In genomic region chr4:134392595-134392994, GRCm38 (mm10) we compare ENCODE assay signal across 11 mouse cellular contexts. TPM values are rescaled to one million over a fixed set of nuclear protein-coding genes. Genes with fewer than 3 reads are reported as not detected.
DNase-seq lines count a peak whose midpoint lies in the region; ATAC-seq lines count a peak whose summit lies in the region.
"Had no signal": no experiment of that assay in that cellular context is flagged by ENCODE, and none has a peak within 500 bp of the region (broad histone marks: within the 10 kb centered on the region; RNA-seq: fewer than 3 reads in every experiment).

No protein-coding gene starts in this region.

- ATAC-seq in forebrain, embryonic 16.5 days: no peak
- ATAC-seq in midbrain, embryonic 12.5 days (ENCODE audit: low FRiP score, low read depth): no peak
- ATAC-seq in midbrain, embryonic 11.5 days (ENCODE audit: low FRiP score): no peak
- no peak for ATAC-seq in embryonic facial prominence, embryonic 14.5 days (ENCODE audit: low read depth)
- no peak for ATAC-seq in midbrain, embryonic 14.5 days (ENCODE audit: low FRiP score, low TSS enrichment)

- H3K4me3 ChIP-seq in forebrain, embryonic 10.5 days: no peak overlapping the region
- no peak overlapping the region for H3K4me3 ChIP-seq in forebrain, embryonic 16.5 days (replicated peaks; ENCODE audit: low read length)
- H3K4me3 ChIP-seq in midbrain, embryonic 12.5 days: no peak overlapping the region
- no peak overlapping the region for H3K4me3 ChIP-seq in midbrain, embryonic 11.5 days (ENCODE audit: low read depth, low read length)
- H3K4me3 ChIP-seq in embryonic facial prominence, embryonic 14.5 days (ENCODE audit: low read depth, low read length): no peak overlapping the region
- no peak overlapping the region for H3K4me3 ChIP-seq in midbrain, embryonic 14.5 days (replicated peaks; ENCODE audit: low read depth, low read length)
- H3K4me3 ChIP-seq: embryonic facial prominence, embryonic 13.5 days had no signal

- H3K4me1 ChIP-seq in forebrain, embryonic 10.5 days: peaks cover 29% of the 10 kb centered on the region
- H3K4me1 ChIP-seq in forebrain, embryonic 16.5 days (replicated peaks; ENCODE audit: control insufficient read depth, insufficient read depth, low read length): peaks cover 15% of the 10 kb centered on the region
- H3K4me1 ChIP-seq in midbrain, embryonic 12.5 days: peaks cover 15% of the 10 kb centered on the region
- H3K4me1 ChIP-seq in midbrain, embryonic 11.5 days (ENCODE audit: control insufficient read depth, insufficient read depth, low read length): peaks cover 6% of the 10 kb centered on the region
- 0 out of 2 replicates have a peak, but pooled peaks cover 5% of the 10 kb centered on the region for H3K4me1 ChIP-seq in embryonic facial prominence, embryonic 14.5 days (ENCODE audit: control insufficient read depth, insufficient read depth, low read length)
- H3K4me1 ChIP-seq in midbrain, embryonic 14.5 days (ENCODE audit: control insufficient read depth, insufficient read depth, low read length): peaks cover 11% of the 10 kb centered on the region

- H3K9ac ChIP-seq in forebrain, embryonic 16.5 days (replicated peaks; ENCODE audit: low read depth, low read length): no peak overlapping the region
- no peak overlapping the region for H3K9ac ChIP-seq in midbrain, embryonic 12.5 days (replicated peaks)
- H3K9ac ChIP-seq in midbrain, embryonic 11.5 days (ENCODE audit: low read length): no peak overlapping the region
- no peak overlapping the region for H3K9ac ChIP-seq in embryonic facial prominence, embryonic 14.5 days (ENCODE audit: low read depth, low read length)
- H3K9ac ChIP-seq in midbrain, embryonic 14.5 days (replicated peaks; ENCODE audit: low read length): no peak overlapping the region
- H3K9ac ChIP-seq: embryonic facial prominence, embryonic 13.5 days; liver, embryonic 14.5 days had no signal

- DNase-seq in forebrain, embryonic 10.5 days (ENCODE audit: extremely low spot score, low spot score): peak; percentile 24
- no peak for DNase-seq in midbrain, embryonic 11.5 days (ENCODE audit: low spot score, missing footprints)
- peak; percentile 85 for DNase-seq in embryonic facial prominence, embryonic 14.5 days (ENCODE audit: low spot score)
- peak; percentile 76 for DNase-seq in midbrain, embryonic 14.5 days
- DNase-seq in adrenal gland, adult 2 months: no peak
- no peak for DNase-seq in urinary bladder, adult 18-20 months (ENCODE audit: low spot score in 2 of 2)

- H3K27ac ChIP-seq in forebrain, embryonic 10.5 days: peak overlapping the region; percentile 70
- no peak overlapping the region for H3K27ac ChIP-seq in forebrain, embryonic 16.5 days (ENCODE audit: low read length)
- H3K27ac ChIP-seq in midbrain, embryonic 12.5 days (replicated peaks): no peak overlapping the region
- H3K27ac ChIP-seq in midbrain, embryonic 11.5 days (ENCODE audit: low read depth, low read length): no peak overlapping the region
- no peak overlapping the region for H3K27ac ChIP-seq in embryonic facial prominence, embryonic 14.5 days (replicated peaks; ENCODE audit: low read depth, low read length)
- H3K27ac ChIP-seq in midbrain, embryonic 14.5 days (replicated peaks; ENCODE audit: low read depth, low read length): no peak overlapping the region
- H3K27ac ChIP-seq: embryonic facial prominence, embryonic 13.5 days; liver, embryonic 14.5 days had no signal

- 21% methylated on average over 8 of the region's 8 CpGs for WGBS in forebrain, embryonic 10.5 days
- WGBS in forebrain, embryonic 16.5 days: 11% methylated on average over 8 of the region's 8 CpGs
- WGBS in midbrain, embryonic 12.5 days: 14% methylated on average over 8 of the region's 8 CpGs
- 22% methylated on average over 8 of the region's 8 CpGs for WGBS in midbrain, embryonic 11.5 days
- WGBS in embryonic facial prominence, embryonic 14.5 days: 20% methylated on average over 7 of the region's 8 CpGs
- 13% methylated on average over 8 of the region's 8 CpGs for WGBS in midbrain, embryonic 14.5 days

- no peaks in the 10 kb centered on the region for H3K36me3 ChIP-seq in forebrain, embryonic 10.5 days (replicated peaks)
- H3K36me3 ChIP-seq in forebrain, embryonic 16.5 days (ENCODE audit: control insufficient read depth, insufficient read depth): no peaks in the 10 kb centered on the region
- H3K36me3 ChIP-seq in midbrain, embryonic 12.5 days: no peaks in the 10 kb centered on the region
- no peaks in the 10 kb centered on the region for H3K36me3 ChIP-seq in midbrain, embryonic 11.5 days (ENCODE audit: control insufficient read depth, insufficient read depth, low read length)
- H3K36me3 ChIP-seq in embryonic facial prominence, embryonic 14.5 days (ENCODE audit: control insufficient read depth, insufficient read depth, low read length): no peaks in the 10 kb centered on the region
- H3K36me3 ChIP-seq in midbrain, embryonic 14.5 days (ENCODE audit: control insufficient read depth, insufficient read depth, low read length): no peaks in the 10 kb centered on the region
- H3K36me3 ChIP-seq: embryonic facial prominence, embryonic 13.5 days had no signal

- H3K4me2 ChIP-seq in forebrain, embryonic 16.5 days (ENCODE audit: low read length): no peak overlapping the region
- 0 out of 2 replicates have a peak overlapping the region, but pooled peaks have one; percentile 0 for H3K4me2 ChIP-seq in midbrain, embryonic 12.5 days (replicated peaks)
- no peak overlapping the region for H3K4me2 ChIP-seq in midbrain, embryonic 11.5 days
- H3K4me2 ChIP-seq in embryonic facial prominence, embryonic 14.5 days (ENCODE audit: low read depth, low read length): peak overlapping the region; percentile 11; the same call in 1 of the 2 replicates
- H3K4me2 ChIP-seq in midbrain, embryonic 14.5 days (ENCODE audit: low read length): no peak overlapping the region
- H3K4me2 ChIP-seq: embryonic facial prominence, embryonic 13.5 days had no signal

- H3K27me3 ChIP-seq in forebrain, embryonic 10.5 days (ENCODE audit: poor library complexity, severe bottlenecking): no peaks in the 10 kb centered on the region
- no peaks in the 10 kb centered on the region for H3K27me3 ChIP-seq in forebrain, embryonic 16.5 days (replicated peaks; ENCODE audit: control insufficient read depth, insufficient read depth, low read length)
- H3K27me3 ChIP-seq in midbrain, embryonic 12.5 days: no peaks in the 10 kb centered on the region
- H3K27me3 ChIP-seq in midbrain, embryonic 11.5 days (ENCODE audit: control insufficient read depth, insufficient read depth, low read length): no peaks in the 10 kb centered on the region
- H3K27me3 ChIP-seq in embryonic facial prominence, embryonic 14.5 days (replicated peaks; ENCODE audit: control insufficient read depth, insufficient read depth, low read length): no peaks in the 10 kb centered on the region
- no peaks in the 10 kb centered on the region for H3K27me3 ChIP-seq in midbrain, embryonic 14.5 days (ENCODE audit: control insufficient read depth, insufficient read depth, low read length)
- H3K27me3 ChIP-seq: embryonic facial prominence, embryonic 13.5 days had no signal

- peaks cover 7% of the 10 kb centered on the region for H3K9me3 ChIP-seq in forebrain, embryonic 10.5 days
- H3K9me3 ChIP-seq in forebrain, embryonic 16.5 days (ENCODE audit: control insufficient read depth, low read length): no peaks in the 10 kb centered on the region
- no peaks in the 10 kb centered on the region for H3K9me3 ChIP-seq in midbrain, embryonic 12.5 days
- no peaks in the 10 kb centered on the region for H3K9me3 ChIP-seq in midbrain, embryonic 11.5 days (ENCODE audit: control insufficient read depth, low read length)
- H3K9me3 ChIP-seq in embryonic facial prominence, embryonic 14.5 days (ENCODE audit: control insufficient read depth, low read length): 0 out of 2 replicates have a peak, but pooled peaks cover 5% of the 10 kb centered on the region
- H3K9me3 ChIP-seq in midbrain, embryonic 14.5 days (ENCODE audit: control insufficient read depth, low read length): no peaks in the 10 kb centered on the region
- H3K9me3 ChIP-seq: embryonic facial prominence, embryonic 13.5 days had no signal

RNA-seq across cellular contexts. Expression of gene Pafah2, which starts 3.5 kb away (rescaled TPM):
- polyA plus RNA-seq in forebrain, embryonic 10.5 days (2016; fragmentation: Nextera tagmentation; extraction: Ambion mirVana): 6.3 and 6.4 TPM in 2 replicates
- polyA plus RNA-seq in forebrain, embryonic 16.5 days (2015; fragmentation: Nextera tagmentation; extraction: Ambion mirVana): 8.1 and 9.3 TPM in 2 replicates
- 7.2 and 9.2 TPM in 2 replicates for polyA plus RNA-seq in midbrain, embryonic 12.5 days (2016; fragmentation: Nextera tagmentation; extraction: Ambion mirVana)
- polyA plus RNA-seq in midbrain, embryonic 11.5 days (2014; fragmentation: Nextera tagmentation; extraction: Ambion mirVana): 8.8 and 10.0 TPM in 2 replicates
- polyA plus RNA-seq in embryonic facial prominence, embryonic 14.5 days (2014; fragmentation: Nextera tagmentation; extraction: Ambion mirVana): 11.8 and 12.5 TPM in 2 replicates
- 5.0 and 6.9 TPM in 2 replicates for polyA plus RNA-seq in midbrain, embryonic 14.5 days (2014; fragmentation: Nextera tagmentation; extraction: Ambion mirVana)
- total RNA-seq in adrenal gland, adult 2 months (2021): 10 to 100 TPM; 12.1 to 18.7 TPM
- polyA plus RNA-seq in adrenal gland, adult 2 months (2012; rRNA removed): 9.1 and 15.1 TPM in 2 replicates

RNA-seq across cellular contexts. Expression of gene Extl1, which starts 8.9 kb away (rescaled TPM):
- polyA plus RNA-seq in forebrain, embryonic 10.5 days (2016; fragmentation: Nextera tagmentation; extraction: Ambion mirVana): 0.22 and 0.27 TPM in 2 replicates
- 0.45 and 0.56 TPM in 2 replicates for polyA plus RNA-seq in forebrain, embryonic 16.5 days (2015; fragmentation: Nextera tagmentation; extraction: Ambion mirVana)
- polyA plus RNA-seq in midbrain, embryonic 12.5 days (2016; fragmentation: Nextera tagmentation; extraction: Ambion mirVana): 0.37 and 0.97 TPM in 2 replicates
- 0.06 and 0.11 TPM in 2 replicates for polyA plus RNA-seq in midbrain, embryonic 11.5 days (2014; fragmentation: Nextera tagmentation; extraction: Ambion mirVana)
- polyA plus RNA-seq in embryonic facial prominence, embryonic 14.5 days (2014; fragmentation: Nextera tagmentation; extraction: Ambion mirVana): 3.1 and 3.6 TPM in 2 replicates
- 0.28 and 0.53 TPM in 2 replicates for polyA plus RNA-seq in midbrain, embryonic 14.5 days (2014; fragmentation: Nextera tagmentation; extraction: Ambion mirVana)
- total RNA-seq in adrenal gland, adult 2 months (2021): 1 to 10 TPM; 3.1 to 4.4 TPM
- polyA plus RNA-seq in adrenal gland, adult 2 months (2012; rRNA removed): 4.9 and 5.6 TPM in 2 replicates

RNA-seq across cellular contexts. Expression of gene Slc30a2, which starts 49.6 kb away (rescaled TPM):
- not detected in 2 replicates for polyA plus RNA-seq in forebrain, embryonic 10.5 days (2016; fragmentation: Nextera tagmentation; extraction: Ambion mirVana)
- 0.15 and 0.17 TPM in 2 replicates for polyA plus RNA-seq in forebrain, embryonic 16.5 days (2015; fragmentation: Nextera tagmentation; extraction: Ambion mirVana)
- 0.08 TPM in 1 of 2 replicates, not detected in the other for polyA plus RNA-seq in midbrain, embryonic 12.5 days (2016; fragmentation: Nextera tagmentation; extraction: Ambion mirVana)
- polyA plus RNA-seq in midbrain, embryonic 11.5 days (2014; fragmentation: Nextera tagmentation; extraction: Ambion mirVana): not detected in 2 replicates
- 0.13 and 0.42 TPM in 2 replicates for polyA plus RNA-seq in embryonic facial prominence, embryonic 14.5 days (2014; fragmentation: Nextera tagmentation; extraction: Ambion mirVana)
- polyA plus RNA-seq in midbrain, embryonic 14.5 days (2014; fragmentation: Nextera tagmentation; extraction: Ambion mirVana): 0.11 TPM in 1 of 2 replicates, not detected in the other
- 10 to 100 TPM; 21.2 to 60.8 TPM for total RNA-seq in adrenal gland, adult 2 months (2021)
- 33.0 and 56.4 TPM in 2 replicates for polyA plus RNA-seq in adrenal gland, adult 2 months (2012; rRNA removed)
- polyA plus RNA-seq: stomach, embryonic 14.5 days had no signal

Comparison
In these comparisons a context has a peak if more than half of its experiments do, and no peak if none do; other contexts are left out.
1. DNase-seq: peak in forebrain, embryonic 10.5 days (single experiment), embryonic facial prominence, embryonic 14.5 days (single experiment) and midbrain, embryonic 14.5 days (single experiment); none in midbrain, embryonic 11.5 days (single experiment), adrenal gland, adult 2 months (single experiment) and urinary bladder, adult 18-20 months (0 of 2).
2. H3K4me2 ChIP-seq: peak in midbrain, embryonic 12.5 days (single experiment) and embryonic facial prominence, embryonic 14.5 days (single experiment); none in forebrain, embryonic 16.5 days (single experiment), midbrain, embryonic 11.5 days (single experiment) and midbrain, embryonic 14.5 days (single experiment).
3. RNA of gene Slc30a2, which starts 49.6 kb away (polyA plus RNA-seq): 33.0 to 56.4 TPM in adrenal gland, adult 2 months; 0.13 to 0.42 TPM in embryonic facial prominence, embryonic 14.5 days, 0.15 to 0.17 TPM in forebrain, embryonic 16.5 days, 0.08 TPM in midbrain, embryonic 12.5 days, not detected in midbrain, embryonic 11.5 days, not detected in forebrain, embryonic 10.5 days and 0.11 TPM in midbrain, embryonic 14.5 days; every median in the first group is over 10 times any median in the second.